Mouse (Mus musculus): ENCODE data around the gene Mef2a.

Mef2a gene

GRCm38 (mm10) chr7:67246067-67246466, 126.6 kb downstream of the Mef2a start:
- DNase-seq (ENCODE audit: low read depth, low spot score), result no peak

GRCm38 (mm10) chr7:67245255-67245654, 127.4 kb downstream of the Mef2a start:
- no peak for DNase-seq (ENCODE audit: low read depth, low spot score)

GRCm38 (mm10) chr7:67243894-67244282, 128.8 kb downstream of the Mef2a start:
- DNase-seq (ENCODE audit: low read depth, low spot score), result no peak

GRCm38 (mm10) chr7:67243121-67243893, 129.4 kb downstream of the Mef2a start:
- no peak for DNase-seq (ENCODE audit: low read depth, low spot score)

- DNase-seq (ENCODE audit: low read depth, low spot score), result no peak
These were observed 130.7 kb downstream of the Mef2a start for GRCm38 (mm10) chr7:67241969-67242368.

- DNase-seq (ENCODE audit: low read depth, low spot score), result no peak
These were observed 134.9 kb downstream of the Mef2a start for GRCm38 (mm10) chr7:67237752-67238151.

GRCm38 (mm10) chr7:67236351-67236750, 136.3 kb downstream of the Mef2a start:
- DNase-seq (ENCODE audit: low read depth, low spot score), result no peak

GRCm38 (mm10) chr7:67234797-67235196, 137.9 kb downstream of the Mef2a start:
- DNase-seq (ENCODE audit: low read depth, low spot score), result no peak

- no peak for DNase-seq (ENCODE audit: low read depth, low spot score)
These were observed 140.2 kb downstream of the Mef2a start for GRCm38 (mm10) chr7:67232504-67232903.

GRCm38 (mm10) chr7:67230640-67231140, 142.0 kb downstream of the Mef2a start:
- no peak for DNase-seq (ENCODE audit: low read depth, low spot score)

- no peak for DNase-seq (ENCODE audit: low read depth, low spot score)
These were observed 142.4 kb downstream of the Mef2a start for GRCm38 (mm10) chr7:67230221-67230620.

- no peak for DNase-seq (ENCODE audit: low read depth, low spot score)
These were observed 143.0 kb downstream of the Mef2a start for GRCm38 (mm10) chr7:67229701-67230100.

GRCm38 (mm10) chr7:67228891-67229602, 143.6 kb downstream of the Mef2a start:
- no peak for DNase-seq (ENCODE audit: low read depth, low spot score)

GRCm38 (mm10) chr7:67228390-67228789, 144.3 kb downstream of the Mef2a start:
- no peak for DNase-seq (ENCODE audit: low read depth, low spot score)

- no peak for DNase-seq (ENCODE audit: low read depth, low spot score)
These were observed 145.1 kb downstream of the Mef2a start for GRCm38 (mm10) chr7:67227538-67227937.

GRCm38 (mm10) chr7:67225943-67226625, 146.6 kb downstream of the Mef2a start:
- no peak for DNase-seq (ENCODE audit: low read depth, low spot score)

- DNase-seq (ENCODE audit: low read depth, low spot score), result peak; percentile 73
These were observed 150.3 kb downstream of the Mef2a start, which contains the start of gene Lysmd4 for GRCm38 (mm10) chr7:67222220-67222862. Lysmd4 (plus strand) TSS chr7:67222544.

- DNase-seq (ENCODE audit: low read depth, low spot score), result peak; percentile 28
These were observed 155.6 kb downstream of the Mef2a start for GRCm38 (mm10) chr7:67217025-67217424.

- DNase-seq (ENCODE audit: low read depth, low spot score), result no peak
These were observed 156.3 kb downstream of the Mef2a start for GRCm38 (mm10) chr7:67216351-67216750.

GRCm38 (mm10) chr7:67213589-67213988, 159.1 kb downstream of the Mef2a start:
- no peak for DNase-seq (ENCODE audit: low read depth, low spot score)

GRCm38 (mm10) chr7:67211971-67212370, 160.7 kb downstream of the Mef2a start:
- no peak for DNase-seq (ENCODE audit: low read depth, low spot score)

- DNase-seq (ENCODE audit: low read depth, low spot score), result no peak
These were observed 161.3 kb downstream of the Mef2a start for GRCm38 (mm10) chr7:67211341-67211740.
